Mouse (Mus musculus) MEL (cell line): ENCODE measurements around the gene 1700086D15Rik. TPM values are rescaled to one million over a fixed set of nuclear protein-coding genes. Genes with fewer than 3 reads are reported as not detected.

Source experiments
- DNase-seq: peaks from one replicate; pipeline ENCODE4 v3.0.0; 2011; ENCODE audit warnings: low read depth, low spot score
- H3K27ac ChIP-seq: 2 replicates; pipeline ENCODE4 v1.5.1; 2012; ENCODE audit warnings: low read depth, mild to moderate bottlenecking, control low read depth, low read length, moderate library complexity; ENCODE audit not compliant: control insufficient read depth
- H3K27me3 ChIP-seq, 2 experiments: fragments of 150-350 bp in 1 of 2; sonication (generic) in 1 of 2; 2 replicates each; pipeline ENCODE4 v1.6.1; 2012; ENCODE audit warnings: low read length in 2 of 2, mild to moderate bottlenecking in 2 of 2, improper control_type of control experiment in 1 of 2, moderate library complexity in 1 of 2; ENCODE audit not compliant: insufficient read depth in 2 of 2, control insufficient read depth in 1 of 2
- H3K36me3 ChIP-seq, 2 experiments: 2 replicates each; pipeline ENCODE4 v1.6.1; 2012 to 2014; ENCODE audit warnings: low read length in 2 of 2, improper control_type of control experiment in 1 of 2, inconsistent platforms in 1 of 2, mild to moderate bottlenecking in 1 of 2; ENCODE audit not compliant: insufficient read depth in 2 of 2, control insufficient read depth in 1 of 2
- H3K4me1 ChIP-seq, 2 experiments: fragments of 150-350 bp in 1 of 2; sonication (generic) in 1 of 2; 2 replicates each; pipeline ENCODE4 v1.6.1; 2012; ENCODE audit warnings: low read length in 2 of 2, improper control_type of control experiment in 1 of 2, mild to moderate bottlenecking in 1 of 2; ENCODE audit not compliant: insufficient read depth in 2 of 2, control insufficient read depth in 1 of 2
- H3K4me3 ChIP-seq, 2 experiments: fragments of 150-350 bp in 1 of 2; sonication (generic) in 1 of 2; 2 replicates each; pipeline ENCODE4 v1.5.1; 2012; ENCODE audit warnings: low read depth in 2 of 2, low read length in 2 of 2, mild to moderate bottlenecking in 2 of 2, moderate library complexity in 2 of 2, control low read depth in 1 of 2, improper control_type of control experiment in 1 of 2; ENCODE audit not compliant: control insufficient read depth in 1 of 2, insufficient read depth in 1 of 2
- H3K79me2 ChIP-seq: 2 replicates; pipeline ENCODE4 v1.6.1; 2012; ENCODE audit warnings: mild to moderate bottlenecking, low read length, moderate library complexity; ENCODE audit not compliant: control insufficient read depth, poor library complexity, insufficient read depth
- H3K9ac ChIP-seq: 2 replicates; pipeline ENCODE4 v1.6.1; 2012; ENCODE audit warnings: low read depth, mild to moderate bottlenecking, control low read depth, low read length, moderate library complexity; ENCODE audit not compliant: control insufficient read depth, poor library complexity, severe bottlenecking
- H3K9me3 ChIP-seq: fragments of 150-350 bp; sonication (generic); replicated peaks from 2 replicates; pipeline ENCODE4 v1.6.1; 2012; ENCODE audit warnings: mild to moderate bottlenecking, low read length, improper control_type of control experiment, moderate library complexity; ENCODE audit not compliant: insufficient read depth
- CHD1 ChIP-seq: IDR thresholded peaks from 2 replicates; pipeline ENCODE4 v1.6.1; 2012; ENCODE audit warnings: low read depth, mild to moderate bottlenecking, inconsistent platforms, low read length, improper control_type of control experiment
- CHD2 ChIP-seq: IDR thresholded peaks from 2 replicates; pipeline ENCODE4 v1.6.1; 2011; ENCODE audit warnings: low read length, improper control_type of control experiment
- CTCF ChIP-seq, 3 experiments: IDR thresholded peaks in 2 of 3; conservative IDR thresholded peaks in 1 of 3; 2 replicates each; pipeline ENCODE4 v1.5.1; 2011 to 2012; ENCODE audit warnings: low read length in 3 of 3, low read depth in 2 of 3, mild to moderate bottlenecking in 2 of 3, improper control_type of control experiment in 1 of 3, inconsistent platforms in 1 of 3, mixed read lengths in 1 of 3, moderate library complexity in 1 of 3; ENCODE audit not compliant: control insufficient read depth in 1 of 3, insufficient read depth in 1 of 3, poor library complexity in 1 of 3, severe bottlenecking in 1 of 3
- E2F4 ChIP-seq: IDR thresholded peaks from 2 replicates; pipeline ENCODE4 v1.6.1; 2011; ENCODE audit warnings: low read depth, low read length, improper control_type of control experiment, borderline replicate concordance
- EP300 ChIP-seq, 2 experiments: IDR thresholded peaks; 2 replicates each; pipeline ENCODE4 v1.6.1; 2011; ENCODE audit warnings: improper control_type of control experiment in 2 of 2, low read length in 2 of 2, low read depth in 1 of 2, mild to moderate bottlenecking in 1 of 2
- GATA1 ChIP-seq: IDR thresholded peaks from 2 replicates; pipeline ENCODE4 v1.6.1; 2011; ENCODE audit warnings: low read depth, low read length, improper control_type of control experiment
- HCFC1 ChIP-seq: IDR thresholded peaks from 2 replicates; pipeline ENCODE4 v1.6.1; 2012; ENCODE audit warnings: low read depth, mild to moderate bottlenecking, inconsistent platforms, low read length, improper control_type of control experiment, moderate library complexity
- JUND ChIP-seq: IDR thresholded peaks from 2 replicates; pipeline ENCODE4 v1.6.1; 2011; ENCODE audit warnings: low read depth, mild to moderate bottlenecking, improper control_type of control experiment, low read length
- KAT2A ChIP-seq: conservative IDR thresholded peaks from 2 replicates; pipeline ENCODE4 v1.6.1; 2012; ENCODE audit warnings: low read depth, low read length, improper control_type of control experiment, inconsistent platforms
- MAX ChIP-seq: IDR thresholded peaks from 2 replicates; pipeline ENCODE4 v1.6.1; 2011; ENCODE audit warnings: low read length, improper control_type of control experiment
- MAZ ChIP-seq: IDR thresholded peaks from 2 replicates; pipeline ENCODE4 v1.6.1; 2012; ENCODE audit warnings: low read depth, mild to moderate bottlenecking, inconsistent platforms, low read length, improper control_type of control experiment
- MEF2A ChIP-seq: IDR thresholded peaks from 2 replicates; pipeline ENCODE4 v1.6.1; 2014; ENCODE audit warnings: low read depth, mild to moderate bottlenecking, inconsistent platforms, low read length, improper control_type of control experiment; ENCODE audit not compliant: poor library complexity, insufficient replicate concordance, severe bottlenecking; ENCODE audit errors: extremely low read depth
- MXI1 ChIP-seq: IDR thresholded peaks from 2 replicates; pipeline ENCODE4 v1.6.1; 2011; ENCODE audit warnings: mild to moderate bottlenecking, low read depth, low read length, improper control_type of control experiment
- MYB ChIP-seq: IDR thresholded peaks from 2 replicates; pipeline ENCODE4 v1.6.1; 2011; ENCODE audit warnings: mild to moderate bottlenecking, low read depth, low read length, improper control_type of control experiment
- MYC ChIP-seq: IDR thresholded peaks from 2 replicates; pipeline ENCODE4 v1.6.1; 2011; ENCODE audit warnings: low read depth, mild to moderate bottlenecking, low read length, improper control_type of control experiment, moderate library complexity
- NELFE ChIP-seq: IDR thresholded peaks from 2 replicates; pipeline ENCODE4 v1.6.1; 2011; ENCODE audit warnings: low read depth, low read length, improper control_type of control experiment
- NRF1 ChIP-seq: IDR thresholded peaks from 2 replicates; pipeline ENCODE4 v1.6.1; 2014; ENCODE audit warnings: low read depth, mild to moderate bottlenecking, inconsistent platforms, low read length, improper control_type of control experiment, moderate library complexity; ENCODE audit not compliant: poor library complexity, insufficient read depth, severe bottlenecking
- POLR2A ChIP-seq, 2 experiments: IDR thresholded peaks; 2 replicates each; pipeline ENCODE4 v1.6.1; 2011 to 2012; ENCODE audit warnings: low read length in 2 of 2, mild to moderate bottlenecking in 2 of 2, control low read depth in 1 of 2, improper control_type of control experiment in 1 of 2, low read depth in 1 of 2, moderate library complexity in 1 of 2; ENCODE audit not compliant: control insufficient read depth in 1 of 2, insufficient read depth in 1 of 2, poor library complexity in 1 of 2
- POLR2AphosphoS2 ChIP-seq: IDR thresholded peaks from 2 replicates; pipeline ENCODE4 v1.6.1; 2011; ENCODE audit warnings: low read length, improper control_type of control experiment
- POLR2AphosphoS5 ChIP-seq: IDR thresholded peaks from 2 replicates; pipeline ENCODE4 v1.6.1; 2012; ENCODE audit warnings: low read depth, borderline replicate concordance, mild to moderate bottlenecking, inconsistent platforms, low read length, moderate library complexity, mixed read lengths
- RAD21 ChIP-seq: IDR thresholded peaks from 2 replicates; pipeline ENCODE4 v1.6.1; 2011; ENCODE audit warnings: mild to moderate bottlenecking, low read depth, low read length, improper control_type of control experiment
- RCOR1 ChIP-seq: IDR thresholded peaks from 2 replicates; pipeline ENCODE4 v1.6.1; 2012; ENCODE audit warnings: low read depth, mild to moderate bottlenecking, inconsistent platforms, low read length, improper control_type of control experiment
- SIN3A ChIP-seq: IDR thresholded peaks from 2 replicates; pipeline ENCODE4 v1.6.1; 2012; ENCODE audit warnings: low read length, improper control_type of control experiment, inconsistent platforms
- TAL1 ChIP-seq: IDR thresholded peaks from 2 replicates; pipeline ENCODE4 v1.6.1; 2012; ENCODE audit warnings: mild to moderate bottlenecking, inconsistent platforms, low read length, moderate library complexity, mixed read lengths
- TBP ChIP-seq: IDR thresholded peaks from 2 replicates; pipeline ENCODE4 v1.8.0; 2011; ENCODE audit warnings: low read depth, low read length, improper control_type of control experiment
- TCF12 ChIP-seq: IDR thresholded peaks from 2 replicates; pipeline ENCODE4 v1.6.1; 2014; ENCODE audit warnings: low read depth, mild to moderate bottlenecking, inconsistent platforms, low read length, improper control_type of control experiment, moderate library complexity
- UBTF ChIP-seq: IDR thresholded peaks from 2 replicates; pipeline ENCODE4 v1.6.1; 2012; ENCODE audit warnings: low read depth, mild to moderate bottlenecking, inconsistent platforms, low read length, improper control_type of control experiment, moderate library complexity, borderline replicate concordance; ENCODE audit not compliant: insufficient read depth
- USF1 ChIP-seq: IDR thresholded peaks from 2 replicates; pipeline ENCODE4 v1.6.1; 2014; ENCODE audit warnings: low read depth, mild to moderate bottlenecking, inconsistent platforms, low read length, improper control_type of control experiment, moderate library complexity
- ZMIZ1 ChIP-seq: IDR thresholded peaks from 2 replicates; pipeline ENCODE4 v1.6.1; 2012; ENCODE audit warnings: low read depth, mild to moderate bottlenecking, inconsistent platforms, low read length, improper control_type of control experiment, moderate library complexity
- ZNF384 ChIP-seq: IDR thresholded peaks from 2 replicates; pipeline ENCODE4 v1.6.1; 2012; ENCODE audit warnings: low read depth, mild to moderate bottlenecking, inconsistent platforms, low read length, improper control_type of control experiment
- polyA plus RNA-seq, 2 experiments: library from polyadenylated mRNA; stranded (reverse) in 1 of 2; unstranded in 1 of 2; fragments of >175 nt in 1 of 2; fragments of >200 nt in 1 of 2; gene quantifications; 2 replicates each; pipeline versions ENCODE4 v1.2.1 to v1.2.4; 2012; ENCODE audit warnings: low replicate concordance in 2 of 2, low read depth in 1 of 2; ENCODE audit not compliant: insufficient read length in 2 of 2, insufficient read depth in 1 of 2, missing spikeins in 1 of 2
- total RNA-seq: library from RNA; depleted of rRNA; stranded (reverse); fragments of 300-350 nt; gene quantifications from 2 replicates; pipeline ENCODE4 v1.2.3, GENCODE M21; 2012

The 1700086D15Rik gene
- total and polyA plus RNA-seq, 3 experiments, result not detected

DNA sequence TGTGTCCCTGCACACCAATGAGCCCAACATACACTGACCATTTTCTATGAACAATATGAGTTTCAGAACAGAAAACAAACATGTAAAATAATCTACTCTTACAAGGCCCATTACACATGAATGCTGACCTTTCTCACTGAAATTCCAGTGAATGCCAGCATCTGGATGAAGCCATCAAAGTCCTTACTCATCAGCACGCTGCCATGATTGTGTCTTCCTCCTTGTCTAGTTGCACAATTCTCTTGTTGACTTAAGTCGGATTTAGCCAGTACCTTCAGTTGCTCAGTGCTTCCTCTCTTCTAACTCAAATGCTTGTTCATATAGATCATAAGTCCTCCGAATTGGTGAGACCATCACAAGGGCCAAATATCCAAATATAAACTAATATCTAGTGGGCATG lies 20.7 kb downstream of the 1700086D15Rik start:
- no peak overlapping the region for H3K4me3 ChIP-seq
- H3K9me3 ChIP-seq, result no peaks in the 10 kb centered on the region
- no peak for DNase-seq

GRCm38 (mm10) chr11:65137145-65137652 lies 22.5 kb downstream of the 1700086D15Rik start:
- Histone ChIP-seq H3K9me3 (no peaks in the 10 kb centered on the region), H3K36me3 (no peaks in the 10 kb centered on the region), H3K9ac (no peak overlapping the region), H3K27me3 (no peaks in the 10 kb centered on the region), H3K27ac (no peak overlapping the region), H3K79me2 (no peaks in the 10 kb centered on the region), H3K4me1 (no peaks in the 10 kb centered on the region), H3K4me3 (no peak overlapping the region)
- TF ChIP-seq MEF2A, result no peak
- TF ChIP-seq RAD21, result no peak
- no peak for TF ChIP-seq E2F4
- no peak for TF ChIP-seq EP300 (IDR thresholded peaks at IDR 0.05; ENCODE audit: low read depth in 1 of 2, low read length in 2 of 2)
- no peak for TF ChIP-seq POLR2AphosphoS5
- no peak for TF ChIP-seq TAL1
- no peak for TF ChIP-seq MXI1
- no peak for TF ChIP-seq JUND
- no peak for TF ChIP-seq ZNF384
- TF ChIP-seq MAX, result no peak
- no peak for TF ChIP-seq TCF12
- TF ChIP-seq NELFE, result no peak
- no peak for TF ChIP-seq RCOR1
- no peak for TF ChIP-seq HCFC1
- TF ChIP-seq KAT2A, result no peak
- TF ChIP-seq USF1, result no peak
- no peak for TF ChIP-seq ZMIZ1
- TF ChIP-seq CTCF (IDR thresholded peaks at IDR 0.05 in 2 of 3, conservative IDR thresholded peaks at IDR 0.05 in 1 of 3; ENCODE audit: control insufficient read depth in 1 of 3, insufficient read depth in 1 of 3, low read depth in 2 of 3, low read length in 3 of 3, poor library complexity in 1 of 3, severe bottlenecking in 1 of 3), result no peak
- TF ChIP-seq POLR2A (IDR thresholded peaks at IDR 0.05; ENCODE audit: control insufficient read depth in 1 of 2, insufficient read depth in 1 of 2, low read depth in 1 of 2, low read length in 2 of 2, poor library complexity in 1 of 2), result no peak
- TF ChIP-seq CHD2, result no peak
- no peak for DNase-seq

More for the DNA sequence above, 20.7 kb downstream of the 1700086D15Rik start:
- Histone ChIP-seq H3K9ac (no peak overlapping the region), H3K36me3 (no peaks in the 10 kb centered on the region), H3K79me2 (no peaks in the 10 kb centered on the region), H3K4me1 (no peaks in the 10 kb centered on the region), H3K27ac (no peak overlapping the region), H3K27me3 (no peaks in the 10 kb centered on the region)
- TF ChIP-seq CHD1 (no peak), NRF1 (no peak), MYC (no peak), EP300 (IDR thresholded peaks at IDR 0.05; ENCODE audit: low read depth in 1 of 2, low read length in 2 of 2) (no peak), POLR2A (IDR thresholded peaks at IDR 0.05; ENCODE audit: control insufficient read depth in 1 of 2, insufficient read depth in 1 of 2, low read depth in 1 of 2, low read length in 2 of 2, poor library complexity in 1 of 2) (no peak), MAZ (no peak), UBTF (no peak), GATA1 (no peak), SIN3A (no peak), TBP (no peak), POLR2AphosphoS2 (no peak), JUND (no peak), ZNF384 (no peak), MYB (no peak)
